Mouse (Mus musculus): Measurements from ENCODE around the gene Lrrc8d.

GRCm38 (mm10) chr5:105661894-105662293, 37.9 kb upstream of the Lrrc8d start:
- peak; percentile 45; the same call in 1 of the 2 replicates for TF ChIP-seq POLR2A (IDR thresholded peaks at IDR 0.05; ENCODE audit: low read depth, low read length)
- TF ChIP-seq CTCF (conservative IDR thresholded peaks at IDR 0.05 in 1 of 2, IDR thresholded peaks at IDR 0.05 in 1 of 2; ENCODE audit: low read depth in 2 of 2, low read length in 2 of 2) = no peak
- no peak for TF ChIP-seq PAX5 (IDR thresholded peaks at IDR 0.05; ENCODE audit: low read length)
- 0 out of 2 replicates have a peak, but pooled peaks have one; percentile 10 for TF ChIP-seq MAX (IDR thresholded peaks at IDR 0.05; ENCODE audit: low read length)
- TF ChIP-seq ZMIZ1 (IDR thresholded peaks at IDR 0.05; ENCODE audit: low read depth, low read length) = no peak
- peak; percentile 36; the same call in 1 of the 2 replicates for TF ChIP-seq TCF12 (IDR thresholded peaks at IDR 0.05; ENCODE audit: low read depth, low read length)
- no peak for TF ChIP-seq JUN (IDR thresholded peaks at IDR 0.05; ENCODE audit: insufficient read depth, low read depth, low read length)

Data from CH12.LX (cell line).